Comparison of ENCODE assay signal across 9 mouse cellular contexts in genomic region chr11:109863194-109863746, GRCm38 (mm10). TPM values are rescaled to one million over a fixed set of nuclear protein-coding genes. Genes with fewer than 3 reads are reported as not detected.
DNase-seq lines count a peak whose midpoint lies in the region; ATAC-seq and TF ChIP-seq lines count a peak whose summit lies in the region.
"Had no signal": no experiment of that assay in that cellular context is flagged by ENCODE, and none has a peak within 500 bp of the region (broad histone marks: within the 10 kb centered on the region; RNA-seq: fewer than 3 reads in every experiment).

No protein-coding gene starts in this region.

- H3K36me3 ChIP-seq in spleen, adult 2 months (ENCODE audit: control insufficient read depth, insufficient read depth, low read length), result no peaks in the 10 kb centered on the region
- H3K36me3 ChIP-seq: hindbrain, embryonic 15.5 days had no signal

- peak; percentile 39; the same call in 1 of the 2 replicates for TF ChIP-seq CTCF in spleen, adult 2 months (IDR thresholded peaks at IDR 0.05; ENCODE audit: extremely low read depth, insufficient read depth, insufficient read length, insufficient replicate concordance)

- 71% methylated on average over 9 of the region's 9 CpGs for WGBS in spleen, adult 2 months

- no peaks in the 10 kb centered on the region for H3K4me1 ChIP-seq in spleen, adult 2 months (ENCODE audit: control insufficient read depth, insufficient read depth, insufficient read length)

- no peak for TF ChIP-seq POLR2A in spleen, adult 2 months (IDR thresholded peaks at IDR 0.05; ENCODE audit: low read depth, low read length)

- H3K27ac ChIP-seq in spleen, adult 2 months (ENCODE audit: insufficient read depth, low read length), result no peak overlapping the region
- H3K27ac ChIP-seq: hindbrain, embryonic 15.5 days had no signal

- no peak overlapping the region for H3K4me3 ChIP-seq in spleen, adult 2 months (ENCODE audit: extremely low read depth, insufficient read depth, insufficient read length)
- H3K4me3 ChIP-seq: hindbrain, embryonic 15.5 days had no signal

- H3K27me3 ChIP-seq in spleen, adult 2 months (ENCODE audit: control insufficient read depth, insufficient read depth, low read length), result no peaks in the 10 kb centered on the region
- H3K27me3 ChIP-seq: hindbrain, embryonic 15.5 days had no signal

- no peak for ATAC-seq in cerebellum, adult (ENCODE audit: insufficient number of reproducible peaks, low FRiP score, low TSS enrichment)

- DNase-seq in cerebellum, adult 11 months, result peak; percentile 26
- DNase-seq in ovary, postnatal 36 days (ENCODE audit: low spot score), result peak; percentile 23
- no peak for DNase-seq in ovary, adult 18-20 months (ENCODE audit: low spot score)
- peak; percentile 73 to 83 for DNase-seq in cerebellum, postnatal 14 days
- peak; percentile 88 for DNase-seq in induced T-regulatory cell, adult 2 months (ENCODE audit: low read depth)
- DNase-seq in lung, postnatal 10 days, result peak; percentile 65
- peak; percentile 30 to 38 for DNase-seq in spleen, adult 2 months (ENCODE audit: low read depth in 1 of 2, low spot score in 2 of 2)

RNA-seq across cellular contexts. Expression of gene 1700012B07Rik, which starts 35.4 kb away (rescaled TPM):
- not detected in 2 replicates for polyA plus RNA-seq in spleen, adult 2 months (2012; rRNA removed)
- polyA plus RNA-seq: hindbrain, embryonic 15.5 days had no signal
